Mouse (Mus musculus) testis, adult 2 months (tissue): Measurements from ENCODE around the gene Tnni1. TPM values are rescaled to one million over a fixed set of nuclear protein-coding genes. Genes with fewer than 3 reads are reported as not detected.

Source experiments
- H3K27ac ChIP-seq: fragments of 200-500 bp; 2 replicates; pipeline ENCODE4 v1.5.1; 2012; ENCODE audit warnings: low read depth, low read length; ENCODE audit not compliant: control insufficient read depth, insufficient read depth
- H3K27me3 ChIP-seq: fragments of 200-500 bp; 2 replicates; pipeline ENCODE4 v1.6.1; 2012; ENCODE audit warnings: mild to moderate bottlenecking, low read length, moderate library complexity; ENCODE audit not compliant: control insufficient read depth, insufficient read depth
- H3K36me3 ChIP-seq: fragments of 200-500 bp; 2 replicates; pipeline ENCODE4 v1.6.1; 2012; ENCODE audit warnings: mild to moderate bottlenecking, low read length; ENCODE audit not compliant: control insufficient read depth, insufficient read depth
- H3K4me1 ChIP-seq: fragments of 200-500 bp; 2 replicates; pipeline ENCODE4 v1.6.1; 2012; ENCODE audit warnings: low read length; ENCODE audit not compliant: control insufficient read depth, insufficient read depth
- H3K4me3 ChIP-seq: fragments of 200-500 bp; 2 replicates; pipeline ENCODE4 v1.5.1; 2012; ENCODE audit warnings: low read depth, mild to moderate bottlenecking, low read length, moderate library complexity, mixed read lengths; ENCODE audit not compliant: control insufficient read depth
- CTCF ChIP-seq: fragments of 200-500 bp; IDR thresholded peaks from 2 replicates; pipeline ENCODE4 v1.5.1; 2012; ENCODE audit warnings: low read depth, mild to moderate bottlenecking, inconsistent platforms, low read length, moderate library complexity; ENCODE audit not compliant: control insufficient read depth, insufficient read depth, insufficient replicate concordance
- POLR2A ChIP-seq: fragments of 200-500 bp; IDR thresholded peaks from 2 replicates; pipeline ENCODE4 v1.6.1; 2012; ENCODE audit warnings: low read depth, mild to moderate bottlenecking, inconsistent platforms, low read length, moderate library complexity; ENCODE audit not compliant: control insufficient read depth
- polyA plus RNA-seq: library from polyadenylated mRNA; depleted of rRNA; stranded (reverse); fragments of >200 nt; gene quantifications from 2 replicates; pipeline ENCODE4 v1.2.3, GENCODE M21; 2012

The Tnni1 gene
- polyA plus RNA-seq, 1 experiment = 0.99 TPM

DNA sequence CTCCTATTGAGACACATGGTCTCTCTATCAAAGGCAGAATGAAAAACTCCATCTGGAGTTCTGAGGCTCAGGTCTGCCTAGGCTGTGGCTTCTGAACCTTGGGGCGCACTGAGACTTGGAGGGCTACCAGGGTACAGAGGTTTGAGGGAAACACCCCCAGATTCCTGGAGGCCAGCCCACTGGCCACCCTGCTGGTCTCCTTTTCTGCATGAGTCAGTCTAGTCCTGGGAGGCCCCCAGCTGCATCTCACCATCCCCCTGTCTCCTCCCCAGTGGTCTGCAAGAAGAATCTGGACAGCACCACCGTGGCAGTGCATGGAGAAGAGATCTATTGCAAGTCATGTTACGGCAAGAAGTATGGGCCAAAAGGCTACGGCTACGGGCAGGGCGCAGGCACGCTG, 34.2 kb upstream of the Tnni1 start:
- H3K4me1 ChIP-seq = no peaks in the 10 kb centered on the region
- H3K4me3 ChIP-seq = no peak overlapping the region
- no peaks in the 10 kb centered on the region for H3K36me3 ChIP-seq
- TF ChIP-seq CTCF = no peak
- TF ChIP-seq POLR2A = no peak
- no peak overlapping the region for H3K27ac ChIP-seq
- no peaks in the 10 kb centered on the region for H3K27me3 ChIP-seq

DNA sequence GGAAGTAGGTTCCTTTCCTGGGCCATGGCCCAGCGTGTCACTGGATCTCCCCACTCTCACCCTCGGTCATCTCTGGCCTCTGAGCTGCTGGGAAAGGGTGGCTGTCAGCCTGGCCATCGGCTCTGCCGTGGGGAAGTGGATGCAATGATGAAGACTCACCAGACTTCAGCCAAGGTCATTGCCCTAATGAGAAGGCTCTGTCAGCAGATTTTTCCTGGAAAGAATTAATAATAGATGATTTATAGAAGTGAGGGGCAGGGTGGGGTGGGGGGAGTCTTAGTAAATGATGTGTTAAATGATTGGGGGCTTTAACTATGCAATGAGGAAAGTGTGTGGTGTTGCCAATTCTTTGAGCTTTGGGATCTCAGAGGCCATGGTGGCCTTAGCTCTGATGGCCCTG, 33.0 kb upstream of the Tnni1 start:
- no peak overlapping the region for H3K27ac ChIP-seq
- no peaks in the 10 kb centered on the region for H3K4me1 ChIP-seq
- no peaks in the 10 kb centered on the region for H3K36me3 ChIP-seq
- TF ChIP-seq CTCF = no peak
- TF ChIP-seq POLR2A = no peak
- H3K4me3 ChIP-seq = no peak overlapping the region
- H3K27me3 ChIP-seq = no peaks in the 10 kb centered on the region

DNA sequence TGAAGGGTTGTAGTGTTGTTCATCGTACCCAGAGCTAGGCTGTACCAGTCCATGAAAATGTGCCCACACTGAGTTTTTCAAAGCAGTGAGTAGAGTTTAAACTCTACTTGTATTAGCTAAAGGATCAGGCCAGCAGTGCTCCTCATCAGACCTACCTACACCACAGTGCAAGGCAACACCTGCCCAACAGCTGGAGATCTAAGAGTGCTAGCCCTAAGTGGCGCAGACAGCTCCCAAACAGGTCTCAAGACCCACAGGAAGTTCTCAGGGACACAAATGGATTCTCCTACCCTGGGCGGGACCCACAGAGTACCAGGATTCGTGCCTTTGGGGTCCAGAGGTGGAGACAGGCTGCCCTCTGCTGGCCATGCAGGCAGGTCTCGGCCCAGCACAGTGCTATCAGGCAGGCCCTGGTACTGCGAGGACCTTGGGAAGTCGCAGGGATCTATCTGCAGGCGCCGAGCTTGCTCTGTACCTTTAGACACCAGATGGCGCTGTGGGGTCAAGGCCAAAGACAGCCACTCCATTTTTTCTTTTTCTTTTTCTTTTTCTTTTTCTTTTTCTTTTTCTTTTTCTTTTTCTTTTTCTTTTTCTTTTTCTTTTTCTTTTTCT, 26.4 kb upstream of the Tnni1 start:
- Histone ChIP-seq H3K27ac (no peak overlapping the region), H3K36me3 (no peaks in the 10 kb centered on the region), H3K4me3 (no peak overlapping the region), H3K27me3 (no peaks in the 10 kb centered on the region), H3K4me1 (no peaks in the 10 kb centered on the region)
- peak; percentile 80; the same call in 1 of the 2 replicates for TF ChIP-seq CTCF
- TF ChIP-seq POLR2A = no peak

DNA sequence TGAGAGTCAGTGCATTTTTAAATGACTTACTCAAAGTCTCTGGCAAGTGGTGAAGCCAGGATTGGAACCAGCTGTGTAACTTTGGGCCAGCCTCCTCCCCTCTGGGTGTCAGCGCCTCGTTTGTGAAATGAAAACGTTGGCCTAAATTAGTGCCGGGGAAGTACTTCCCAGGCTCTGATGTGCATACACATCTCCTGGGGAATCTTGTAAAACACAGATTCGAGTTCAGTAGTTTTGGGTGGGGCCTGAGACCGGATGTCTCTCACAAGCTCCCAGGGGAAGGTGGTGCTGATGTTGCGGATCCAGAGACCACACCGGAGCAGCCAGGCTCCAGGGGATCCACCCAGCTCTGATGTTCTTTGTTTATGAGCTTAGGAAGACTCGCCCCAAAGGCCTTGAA, 23.9 kb upstream of the Tnni1 start:
- no peaks in the 10 kb centered on the region for H3K4me1 ChIP-seq
- no peaks in the 10 kb centered on the region for H3K36me3 ChIP-seq
- no peaks in the 10 kb centered on the region for H3K27me3 ChIP-seq
- no peak overlapping the region for H3K4me3 ChIP-seq
- TF ChIP-seq CTCF (no peak), POLR2A (no peak)
- H3K27ac ChIP-seq = no peak overlapping the region

DNA sequence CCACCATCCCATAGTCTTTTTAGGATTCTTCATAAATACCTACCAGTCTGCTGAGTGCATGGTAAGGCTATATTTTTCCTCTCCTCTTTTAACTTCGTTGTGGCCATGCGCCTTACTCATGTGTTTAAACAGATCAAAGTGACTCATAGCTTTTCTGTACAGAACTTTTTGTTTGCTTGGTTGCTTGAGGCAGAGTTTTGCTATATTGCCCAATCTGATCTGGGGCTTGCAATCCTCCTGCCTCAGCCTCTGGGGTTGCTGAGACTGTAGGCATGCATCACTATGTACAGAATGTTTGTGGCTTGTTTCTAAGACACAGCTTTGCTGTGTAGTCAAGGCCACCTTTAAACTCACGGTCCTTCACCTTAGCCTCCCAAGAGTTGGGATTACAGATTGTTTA, 23.3 kb upstream of the Tnni1 start:
- no peak overlapping the region for H3K4me3 ChIP-seq
- H3K4me1 ChIP-seq = no peaks in the 10 kb centered on the region
- H3K27ac ChIP-seq = no peak overlapping the region
- no peaks in the 10 kb centered on the region for H3K36me3 ChIP-seq
- TF ChIP-seq CTCF (no peak), POLR2A (no peak)
- no peaks in the 10 kb centered on the region for H3K27me3 ChIP-seq

DNA sequence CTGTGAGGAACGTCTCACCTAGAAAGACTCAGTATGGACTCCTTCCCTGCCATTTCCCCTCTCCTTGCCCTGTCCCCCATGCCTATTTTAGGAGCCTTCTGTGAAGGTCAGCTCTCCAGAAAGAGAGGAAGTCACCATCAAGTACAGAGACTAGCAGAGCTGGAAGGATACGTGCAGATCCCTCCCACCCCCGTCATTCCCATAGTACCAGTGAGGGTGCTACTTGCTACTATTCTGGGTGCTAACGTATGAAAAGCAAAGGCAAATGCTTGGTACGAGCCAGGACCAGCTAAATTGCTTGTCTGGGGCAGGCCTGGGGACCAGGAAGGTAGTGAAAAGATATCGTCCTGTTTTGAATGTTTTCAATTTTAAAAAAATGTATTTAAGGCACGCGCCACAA, 21.9 kb upstream of the Tnni1 start:
- TF ChIP-seq POLR2A (no peak), CTCF (no peak)
- no peaks in the 10 kb centered on the region for H3K27me3 ChIP-seq
- H3K4me3 ChIP-seq = no peak overlapping the region
- no peak overlapping the region for H3K27ac ChIP-seq
- H3K4me1 ChIP-seq = no peaks in the 10 kb centered on the region
- H3K36me3 ChIP-seq = no peaks in the 10 kb centered on the region

DNA sequence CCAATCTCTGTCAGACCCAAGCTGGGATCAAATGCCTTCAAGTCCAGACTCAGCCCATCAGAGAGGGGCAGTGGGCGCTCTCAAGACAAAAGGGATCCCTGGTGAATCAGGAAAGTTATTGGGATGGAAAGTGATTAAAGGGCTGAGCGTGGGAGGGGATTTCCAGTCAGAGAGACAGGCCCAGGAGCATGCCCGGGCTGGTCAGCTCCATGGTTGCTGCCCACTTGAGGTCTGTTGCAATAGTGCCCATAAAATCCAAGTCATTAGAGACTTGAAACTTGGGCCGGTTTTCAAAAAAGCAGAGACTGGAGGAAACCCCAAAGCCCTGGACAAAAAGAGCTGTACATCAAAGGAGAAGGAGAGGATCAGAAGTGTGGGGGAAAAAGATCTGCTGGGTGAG, 19.5 kb upstream of the Tnni1 start:
- Histone ChIP-seq H3K27me3 (no peaks in the 10 kb centered on the region), H3K27ac (no peak overlapping the region), H3K4me1 (no peaks in the 10 kb centered on the region), H3K4me3 (no peak overlapping the region), H3K36me3 (no peaks in the 10 kb centered on the region)
- no peak for TF ChIP-seq POLR2A
- TF ChIP-seq CTCF = no peak

DNA sequence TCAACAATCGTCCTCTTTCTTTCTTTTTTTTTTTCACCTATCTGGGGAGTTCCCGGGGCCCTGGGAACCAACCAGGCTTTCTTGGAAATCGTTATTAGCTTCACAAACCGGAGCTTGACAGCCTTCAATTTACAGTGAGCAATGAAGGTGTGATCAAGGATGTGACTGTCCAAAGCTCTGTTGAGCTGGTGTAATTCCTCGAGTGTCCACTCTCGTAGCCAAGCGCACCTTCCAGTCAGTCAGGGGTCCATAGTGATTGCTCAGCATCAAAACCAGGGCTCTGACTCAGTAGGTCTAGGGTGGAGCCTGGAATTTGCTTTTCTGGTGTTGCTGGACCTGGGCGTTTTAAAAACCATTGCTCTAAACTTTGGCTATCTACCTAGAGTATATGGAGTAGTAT, 19.0 kb upstream of the Tnni1 start:
- no peaks in the 10 kb centered on the region for H3K4me1 ChIP-seq
- H3K27me3 ChIP-seq = no peaks in the 10 kb centered on the region
- H3K36me3 ChIP-seq = no peaks in the 10 kb centered on the region
- H3K4me3 ChIP-seq = no peak overlapping the region
- TF ChIP-seq CTCF (no peak), POLR2A (no peak)
- H3K27ac ChIP-seq = no peak overlapping the region
